Mouse (Mus musculus): ENCODE measurements around the gene 2310050C09Rik. TPM values are rescaled to one million over a fixed set of nuclear protein-coding genes. Genes with fewer than 3 reads are reported as not detected.

2310050C09Rik gene
- polyA plus RNA-seq, 1 experiment from 2014 or later, result 1.1 TPM

Other genes starting within 250 kb of the 2310050C09Rik start
- gene Lce6a, start 248.6 kb downstream of the 2310050C09Rik start, polyA plus RNA-seq (2015; fragmentation: Nextera tagmentation; extraction: Ambion mirVana), result 7.3 and 8.9 TPM in 2 replicates
- 1.5 and 9.5 TPM in 2 replicates for gene Lce1a1, start 221.9 kb downstream of the 2310050C09Rik start, polyA plus RNA-seq (2015; fragmentation: Nextera tagmentation; extraction: Ambion mirVana)
- gene Lce1b, start 213.3 kb downstream of the 2310050C09Rik start, polyA plus RNA-seq (2015; fragmentation: Nextera tagmentation; extraction: Ambion mirVana), result 0.33 and 1.3 TPM in 2 replicates
- gene Lce1a2, start 199.9 kb downstream of the 2310050C09Rik start, polyA plus RNA-seq (2015; fragmentation: Nextera tagmentation; extraction: Ambion mirVana), result 3.2 and 14.9 TPM in 2 replicates
- 2.9 and 15.4 TPM in 2 replicates for gene Lce1c, start 191.0 kb downstream of the 2310050C09Rik start, polyA plus RNA-seq (2015; fragmentation: Nextera tagmentation; extraction: Ambion mirVana)
- 0.77 and 2.2 TPM in 2 replicates for gene Lce1d, start 183.0 kb downstream of the 2310050C09Rik start, polyA plus RNA-seq (2015; fragmentation: Nextera tagmentation; extraction: Ambion mirVana)
- 0.84 and 3.9 TPM in 2 replicates for gene Lce1e, start 161.1 kb downstream of the 2310050C09Rik start, polyA plus RNA-seq (2015; fragmentation: Nextera tagmentation; extraction: Ambion mirVana)
- gene Lce1f, start 149.9 kb downstream of the 2310050C09Rik start, polyA plus RNA-seq (2015; fragmentation: Nextera tagmentation; extraction: Ambion mirVana), result 1.5 and 5.1 TPM in 2 replicates
- not detected in 2 replicates for gene Gm38119, start 131.1 kb downstream of the 2310050C09Rik start, polyA plus RNA-seq (2015; fragmentation: Nextera tagmentation; extraction: Ambion mirVana)
- gene Lce1g, start 117.9 kb downstream of the 2310050C09Rik start, polyA plus RNA-seq (2015; fragmentation: Nextera tagmentation; extraction: Ambion mirVana), result 0.97 and 2.9 TPM in 2 replicates
- 0.73 and 2.0 TPM in 2 replicates for gene Lce1h, start 105.2 kb downstream of the 2310050C09Rik start, polyA plus RNA-seq (2015; fragmentation: Nextera tagmentation; extraction: Ambion mirVana)
- gene Lce1i, start 91.3 kb downstream of the 2310050C09Rik start, polyA plus RNA-seq (2015; fragmentation: Nextera tagmentation; extraction: Ambion mirVana), result 2.0 and 6.3 TPM in 2 replicates
- 0.91 and 1.7 TPM in 2 replicates for gene Lce1j, start 79.7 kb downstream of the 2310050C09Rik start, polyA plus RNA-seq (2015; fragmentation: Nextera tagmentation; extraction: Ambion mirVana)
- 1.3 TPM in 1 of 2 replicates, not detected in the other for gene Lce1k, start 62.3 kb downstream of the 2310050C09Rik start, polyA plus RNA-seq (2015; fragmentation: Nextera tagmentation; extraction: Ambion mirVana)
- gene Kprp, start 43.0 kb downstream of the 2310050C09Rik start, polyA plus RNA-seq (2015; fragmentation: Nextera tagmentation; extraction: Ambion mirVana), result 1.2 and 5.7 TPM in 2 replicates
- gene Lce1l, start 18.9 kb downstream of the 2310050C09Rik start, polyA plus RNA-seq (2015; fragmentation: Nextera tagmentation; extraction: Ambion mirVana), result 1.8 and 5.4 TPM in 2 replicates
- 0.60 TPM in 1 of 2 replicates, not detected in the other for gene Lce3a, start 56.0 kb upstream of the 2310050C09Rik start, polyA plus RNA-seq (2015; fragmentation: Nextera tagmentation; extraction: Ambion mirVana)
- not detected in 2 replicates for gene Lce3b, start 62.8 kb upstream of the 2310050C09Rik start, polyA plus RNA-seq (2015; fragmentation: Nextera tagmentation; extraction: Ambion mirVana)
- 4.7 and 11.3 TPM in 2 replicates for gene Lce3c, start 74.3 kb upstream of the 2310050C09Rik start, polyA plus RNA-seq (2015; fragmentation: Nextera tagmentation; extraction: Ambion mirVana)
- gene Lce3d, start 87.2 kb upstream of the 2310050C09Rik start, polyA plus RNA-seq (2015; fragmentation: Nextera tagmentation; extraction: Ambion mirVana), result not detected in 2 replicates
- 0.66 TPM in 1 of 2 replicates, not detected in the other for gene Lce3e, start 96.8 kb upstream of the 2310050C09Rik start, polyA plus RNA-seq (2015; fragmentation: Nextera tagmentation; extraction: Ambion mirVana)
- 58.4 and 77.7 TPM in 2 replicates for gene Lce3f, start 122.0 kb upstream of the 2310050C09Rik start, polyA plus RNA-seq (2015; fragmentation: Nextera tagmentation; extraction: Ambion mirVana)
- 33.4 and 55.3 TPM in 2 replicates for gene Crct1, start 145.5 kb upstream of the 2310050C09Rik start, polyA plus RNA-seq (2015; fragmentation: Nextera tagmentation; extraction: Ambion mirVana)
- gene Lce1m, start 148.8 kb upstream of the 2310050C09Rik start, polyA plus RNA-seq (2015; fragmentation: Nextera tagmentation; extraction: Ambion mirVana), result 2.3 and 24.6 TPM in 2 replicates
- not detected in 2 replicates for gene Gm4858, start 198.6 kb upstream of the 2310050C09Rik start, polyA plus RNA-seq (2015; fragmentation: Nextera tagmentation; extraction: Ambion mirVana)